Mouse (Mus musculus) gastrocnemius, postnatal 4 days (tissue): ENCODE measurements at regions not wholly inside any gene's neighbourhood (a gene's known extent, or its start where the extent isn't known, plus 50 kb on each side); places are given as distances from the start of the nearest gene placed in this dataset.

Source experiments
- DNase-seq, 2 experiments: peaks; one replicate each; pipeline ENCODE4 v3.0.0; 2021 to 2022; ENCODE audit warnings: low spot score in 2 of 2, mixed read lengths in 2 of 2

GRCm38 (mm10) chr1:158161111-158161510 is 195.0 kb downstream of the Brinp2 start:
- no peak for DNase-seq

DNA sequence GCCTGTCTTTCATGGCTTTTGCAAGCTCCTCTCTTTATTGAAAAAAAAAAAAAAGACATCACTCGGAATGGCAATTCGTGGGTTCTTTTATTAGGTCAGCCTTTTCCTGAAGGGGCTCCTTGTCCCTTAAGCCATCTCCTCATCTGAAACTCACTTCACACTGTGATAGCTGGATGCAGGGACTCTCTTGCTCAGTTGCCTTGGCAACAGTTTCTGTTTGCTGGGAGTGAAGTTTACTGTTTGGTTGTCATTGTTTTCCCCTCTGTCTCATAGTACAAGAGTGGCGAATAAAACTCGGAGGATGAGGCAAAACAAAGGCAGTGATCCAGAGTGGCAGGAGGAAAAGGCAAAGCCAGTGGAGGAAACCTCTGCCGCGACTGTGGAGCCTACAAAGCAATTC is 194.6 kb downstream of the Brinp2 start:
- no peak for DNase-seq

GRCm38 (mm10) chr1:158163411-158163810 is 192.7 kb downstream of the Brinp2 start:
- DNase-seq, result no peak

DNA sequence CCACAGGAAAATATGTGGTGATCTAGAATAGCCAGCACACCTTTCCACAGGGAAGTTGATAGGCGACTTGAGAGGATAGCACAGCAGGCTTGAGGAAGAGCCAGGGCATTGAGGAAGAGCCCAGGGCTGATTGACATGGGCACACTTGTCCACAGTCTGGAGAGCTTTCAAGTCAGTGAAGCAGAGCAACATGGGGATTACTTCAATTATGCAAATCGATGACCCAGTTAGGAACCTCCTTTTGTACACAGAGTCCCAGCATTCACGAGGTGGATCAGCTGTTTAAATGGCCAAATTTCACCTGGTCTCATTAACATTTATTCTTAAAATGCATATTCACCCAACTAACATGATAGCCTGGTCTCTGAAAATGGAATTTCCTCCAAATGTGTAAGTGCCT is 186.1 kb downstream of the Brinp2 start:
- DNase-seq, result no peak

DNA sequence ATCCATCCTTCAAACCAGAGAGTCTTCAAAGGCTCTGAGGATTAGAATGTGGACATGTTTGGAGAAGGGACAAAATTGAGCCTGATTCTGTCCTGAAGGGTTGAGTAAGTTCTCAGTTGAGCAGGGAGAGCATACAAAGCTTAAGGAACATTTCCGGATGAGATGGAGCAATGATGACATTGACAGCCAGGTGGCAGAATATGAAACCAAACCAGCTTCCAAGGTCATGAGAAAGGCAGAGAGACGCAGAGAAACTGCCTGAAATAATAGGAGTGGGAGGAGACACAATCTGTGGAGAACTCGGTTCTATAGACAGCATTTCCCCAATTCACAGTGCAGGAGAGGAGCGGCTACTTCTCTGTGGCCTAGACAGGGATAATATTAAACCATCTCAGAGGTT is 176.0 kb downstream of the Brinp2 start:
- DNase-seq, result no peak

- DNase-seq, result no peak
Measured at GRCm38 (mm10) chr1:158181296-158181695, 174.8 kb downstream of the Brinp2 start.

DNA sequence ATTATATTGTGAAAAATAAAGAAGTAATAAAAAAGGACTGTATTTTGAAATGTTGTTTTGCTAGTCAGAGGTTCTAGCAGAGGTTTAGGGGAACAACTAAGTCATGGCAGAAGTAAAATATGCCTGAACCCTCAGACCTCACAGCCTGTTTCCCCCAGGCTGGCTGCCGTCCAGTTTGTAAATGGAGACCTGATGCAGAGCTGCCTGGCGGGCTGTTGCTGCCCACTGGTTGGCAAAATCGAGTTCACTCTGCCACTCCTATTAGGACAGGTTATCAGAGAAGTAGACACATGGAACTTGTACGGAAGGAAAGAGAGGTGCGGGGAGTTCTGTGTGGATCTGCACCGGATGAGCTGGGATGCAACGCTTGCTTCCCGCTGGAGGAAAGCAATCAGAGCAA is 168.5 kb downstream of the Brinp2 start:
- DNase-seq, result peak in 1 of 2 experiments; percentile 11

GRCm38 (mm10) chr1:158192841-158193551 is 163.1 kb downstream of the Brinp2 start:
- peak in 1 of 2 experiments; percentile 14 for DNase-seq

GRCm38 (mm10) chr1:158193968-158194565 is 162.1 kb downstream of the Brinp2 start:
- no peak for DNase-seq
